Mouse (Mus musculus): ENCODE measurements around the gene Slco6d1.

DNA sequence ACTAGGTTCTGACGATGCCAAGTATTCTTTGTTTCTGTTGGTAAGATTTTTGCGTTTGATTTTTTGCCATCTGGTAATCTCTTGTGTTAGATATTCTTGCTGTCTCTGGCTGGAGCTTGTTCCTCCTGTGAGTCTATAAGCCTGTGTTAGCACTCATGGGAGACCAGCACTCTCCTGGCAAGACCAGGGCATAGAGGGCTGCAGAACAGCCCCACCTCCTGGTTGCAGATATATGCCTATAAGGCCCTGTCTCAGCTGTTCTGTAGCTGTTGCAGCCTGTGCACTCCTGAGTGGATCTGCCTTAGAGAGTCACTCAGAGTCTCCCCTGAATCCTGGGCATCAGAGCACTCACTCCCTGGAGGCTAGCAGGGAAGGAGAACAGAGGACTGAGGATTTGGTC, 102.1 kb downstream of the Slco6d1 start:
- peak; percentile 7; the same call in 1 of the 2 replicates for TF ChIP-seq CTCF (IDR thresholded peaks at IDR 0.05; ENCODE audit: borderline replicate concordance, extremely low read depth, insufficient read depth, insufficient read length)
- no peak for TF ChIP-seq POLR2A (IDR thresholded peaks at IDR 0.05; ENCODE audit: borderline replicate concordance, extremely low read depth, insufficient read depth, insufficient read length, poor library complexity, severe bottlenecking)
